Mouse (Mus musculus): ENCODE data around the gene Wls. TPM values are rescaled to one million over a fixed set of nuclear protein-coding genes. Genes with fewer than 3 reads are reported as not detected.
A peak's percentile ranks its signal among the peaks of the same experiment; 100 is the strongest.

The Wls gene
- 10 to 100 TPM; 49.1 to 58.4 TPM for total RNA-seq (2021)
- long read RNA-seq, experiment 1, transcript Wls-205 (13 exons, 2,050 nt): minor isoform, 13 of 51 reads
- long read RNA-seq, experiment 1, transcript Wls-201 (12 exons, 3,559 nt): major isoform, 27 of 51 reads
- long read RNA-seq, experiment 1, partial matches to known transcripts: 2 of 51 reads
- long read RNA-seq, experiment 1, other reads (novel, unspliced or antisense): 7 of 51 reads
- long read RNA-seq, experiment 2, transcript Wls-201 (12 exons, 3,559 nt): major isoform, 10 of 15 reads
- long read RNA-seq, experiment 2, partial matches to known transcripts: 0 of 15 reads
- long read RNA-seq, experiment 2, other reads (novel, unspliced or antisense): 2 of 15 reads

DNA sequence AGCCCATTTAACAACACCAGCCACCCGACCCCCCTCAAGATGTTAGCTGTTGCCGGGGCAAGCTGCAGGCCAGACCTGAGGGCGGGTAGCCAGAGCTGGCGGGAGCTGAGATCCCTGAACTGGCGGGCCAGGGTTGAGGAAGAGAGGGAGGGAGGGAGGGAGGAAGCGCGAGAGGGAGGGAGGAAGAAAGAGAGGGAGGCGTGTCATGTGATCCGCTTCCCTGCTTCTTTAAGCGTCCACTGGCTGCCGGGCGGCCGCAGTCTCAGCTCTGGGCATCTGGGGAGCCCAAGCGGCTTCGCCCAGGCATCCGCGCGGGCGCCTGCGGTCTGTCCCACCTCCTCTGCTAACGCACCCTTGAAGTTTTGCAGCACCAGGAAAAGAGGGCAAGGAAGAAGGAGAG lies at the start of gene Wls:
TSS of gene Wls (plus strand) at position 192 of the 400 bp plus-strand sequence.
- DNase-seq: peak; percentile 86 to 87

DNA sequence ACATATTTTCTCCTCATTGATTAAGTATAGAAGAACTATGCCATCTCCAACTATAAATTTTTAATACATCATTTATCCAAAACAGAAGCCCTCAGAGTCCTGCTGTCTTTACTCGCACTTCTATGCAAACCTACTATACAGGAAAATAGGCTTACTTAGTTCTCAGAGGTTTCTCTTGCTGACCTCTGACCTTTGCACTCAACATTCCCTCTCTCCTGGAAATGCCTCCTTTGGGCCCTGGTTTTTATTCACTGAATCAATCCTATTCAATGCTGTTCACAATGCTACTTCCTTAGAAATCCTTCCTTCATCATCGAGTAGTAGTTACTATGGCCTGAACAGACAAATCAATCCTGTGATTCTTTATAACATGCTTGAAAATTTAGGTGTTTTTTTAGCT lies 49.7 kb upstream of the Wls start:
- no peak for DNase-seq

DNA sequence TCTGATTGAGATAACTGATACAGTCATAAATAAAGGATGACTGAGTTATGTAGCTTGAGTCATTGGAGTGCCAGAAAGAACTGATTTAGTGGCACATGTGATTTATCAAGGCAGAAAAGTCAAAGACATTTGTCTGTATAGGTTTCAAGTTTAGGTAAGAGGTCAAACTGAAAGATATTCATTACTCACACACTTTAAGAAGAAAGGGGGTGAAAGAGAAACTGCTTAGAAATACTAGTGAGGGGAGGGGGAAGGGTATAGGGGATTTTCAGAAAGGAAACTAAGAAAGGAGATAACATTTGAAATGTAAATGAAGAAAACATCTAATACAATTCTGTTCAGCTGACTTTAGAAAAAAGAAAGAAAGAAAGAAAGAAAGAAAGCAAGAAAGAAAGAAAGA lies 7.9 kb upstream of the Wls start:
- DNase-seq: no peak

DNA sequence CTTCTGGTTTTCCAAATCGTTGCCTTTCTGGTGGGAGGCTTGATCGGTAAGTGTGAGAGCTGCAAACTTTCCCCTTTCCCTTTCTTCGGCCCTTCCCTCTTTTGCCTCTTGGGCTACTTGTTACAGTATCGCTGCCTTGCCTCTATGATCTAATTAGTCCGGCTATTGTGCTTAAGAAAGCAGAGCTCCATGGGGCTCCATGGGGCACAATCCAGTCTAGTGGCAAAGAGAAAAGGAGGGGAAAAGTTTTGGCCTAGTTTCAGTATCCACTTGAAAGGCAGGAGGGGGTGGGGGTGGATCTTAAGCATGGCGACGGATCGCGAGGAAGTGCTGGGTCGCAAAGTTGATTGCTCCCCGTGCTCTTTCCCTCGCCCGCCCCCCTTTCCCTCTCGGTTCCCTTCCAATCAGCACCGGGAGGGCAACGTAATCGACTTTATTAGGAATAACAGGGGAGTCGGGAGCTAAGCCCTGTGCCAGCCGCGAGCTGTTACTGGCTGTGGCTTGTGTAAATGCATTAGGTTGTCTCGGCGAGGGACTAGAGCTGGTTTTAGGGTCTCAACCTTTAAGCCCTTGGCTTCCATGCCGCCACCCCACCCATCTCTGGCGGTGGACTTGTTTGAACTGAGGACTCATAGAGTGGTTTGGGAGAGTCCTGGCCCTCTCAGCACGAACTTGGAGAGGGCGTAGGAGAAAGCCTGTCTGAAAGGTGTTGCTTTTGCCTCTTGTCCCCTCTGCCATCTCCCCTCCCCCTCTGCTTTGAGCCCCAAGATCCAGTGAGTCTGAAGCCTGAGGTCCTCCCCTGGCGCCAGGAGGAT lies 737 bp downstream of the Wls start:
- peak; percentile 67 to 76 for DNase-seq

DNA sequence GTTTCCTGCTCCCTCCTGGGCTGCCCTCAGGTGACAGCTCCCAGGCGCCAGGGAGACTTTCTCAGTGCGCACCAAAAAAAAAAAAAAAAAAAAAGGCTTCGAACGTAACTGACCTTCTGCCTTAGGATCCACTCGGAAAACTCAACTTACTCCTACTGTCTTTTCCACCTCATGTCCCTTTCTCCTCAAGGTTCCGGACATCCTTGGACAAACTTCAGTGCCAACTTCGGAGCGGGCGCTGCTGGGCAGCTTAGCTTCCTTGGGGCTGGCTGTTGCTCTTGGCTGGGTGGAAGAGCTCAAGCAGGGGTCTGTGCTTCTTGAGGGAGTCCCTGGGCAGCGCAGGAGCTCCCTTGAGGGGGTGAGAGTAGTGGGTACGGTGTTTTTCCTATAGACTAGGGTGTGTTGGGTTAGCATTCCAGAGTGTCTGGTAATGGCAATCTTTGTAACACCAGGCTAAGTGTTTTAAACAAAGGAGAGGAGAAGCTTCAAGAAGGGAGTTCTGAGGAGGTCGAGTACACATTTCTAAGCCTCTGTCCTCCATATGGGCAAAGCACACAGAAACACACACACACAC lies 1.4 kb downstream of the Wls start:
- DNase-seq: peak; percentile 15 to 21

DNA sequence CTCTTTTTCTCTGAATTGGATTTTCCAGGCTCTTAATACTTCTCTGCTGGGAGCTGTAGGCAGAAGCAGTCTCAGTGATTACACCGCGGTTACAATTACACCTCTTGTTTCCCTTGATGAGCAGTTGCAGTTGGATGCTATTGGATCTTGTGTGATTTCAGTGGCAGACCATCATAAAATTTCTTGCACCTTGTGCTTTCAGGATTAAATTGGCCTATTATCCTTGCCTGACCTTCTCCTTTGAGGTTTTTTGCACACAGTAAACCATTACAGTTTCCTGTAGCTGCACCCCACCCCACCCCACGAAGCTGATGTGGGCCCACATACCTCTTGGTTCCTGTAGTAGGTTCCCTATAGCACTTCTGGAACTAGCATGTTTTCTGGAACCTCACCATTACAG lies 2.0 kb downstream of the Wls start:
- DNase-seq: no peak

DNA sequence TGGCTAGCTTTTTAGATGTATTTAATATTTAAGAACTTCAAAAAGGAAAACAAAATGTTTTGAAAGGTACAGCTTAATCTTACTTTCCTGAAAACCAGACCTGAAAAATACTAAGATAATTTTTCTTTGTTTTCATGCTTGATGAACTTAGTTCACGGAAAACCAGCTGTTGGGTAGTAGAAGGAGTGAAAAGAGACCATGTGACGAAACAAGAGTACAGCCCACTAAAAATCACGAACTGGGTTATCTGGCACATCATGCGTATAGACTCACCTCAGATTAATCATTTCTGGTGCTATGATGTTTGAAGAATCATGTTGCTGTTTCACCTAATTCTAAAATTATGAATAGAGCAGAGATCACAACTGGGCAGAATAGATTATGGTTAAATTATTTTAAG lies 3.7 kb downstream of the Wls start:
- no peak for DNase-seq

DNA sequence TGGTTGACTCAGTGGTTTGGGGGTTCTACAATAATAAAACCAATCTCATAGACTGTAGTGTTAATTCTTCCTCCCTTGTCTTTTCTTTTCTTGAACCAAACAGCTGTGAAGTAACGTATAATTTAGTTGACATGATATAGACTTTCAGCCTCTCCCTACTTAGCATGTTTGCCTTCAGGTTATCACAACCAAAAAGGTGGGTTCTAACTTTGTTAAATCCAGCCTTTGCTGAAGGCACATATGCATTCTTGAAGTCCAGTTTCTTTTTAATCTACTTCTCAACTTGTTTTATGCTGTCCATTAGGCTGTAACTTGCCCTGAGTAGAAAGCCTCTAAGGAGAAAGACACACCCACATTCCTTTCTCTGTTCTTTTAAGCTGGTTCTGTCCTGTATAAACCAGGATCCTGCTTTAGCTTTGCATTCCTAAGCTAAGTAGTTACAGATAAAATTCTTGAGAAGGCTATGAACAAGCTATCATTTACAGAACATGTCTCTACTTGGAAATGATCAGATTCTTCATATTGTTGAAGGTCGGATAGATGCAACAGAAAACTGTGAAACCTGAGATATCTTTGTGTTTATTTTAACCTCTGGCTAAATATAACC lies 8.0 kb downstream of the Wls start:
- DNase-seq: no peak

DNA sequence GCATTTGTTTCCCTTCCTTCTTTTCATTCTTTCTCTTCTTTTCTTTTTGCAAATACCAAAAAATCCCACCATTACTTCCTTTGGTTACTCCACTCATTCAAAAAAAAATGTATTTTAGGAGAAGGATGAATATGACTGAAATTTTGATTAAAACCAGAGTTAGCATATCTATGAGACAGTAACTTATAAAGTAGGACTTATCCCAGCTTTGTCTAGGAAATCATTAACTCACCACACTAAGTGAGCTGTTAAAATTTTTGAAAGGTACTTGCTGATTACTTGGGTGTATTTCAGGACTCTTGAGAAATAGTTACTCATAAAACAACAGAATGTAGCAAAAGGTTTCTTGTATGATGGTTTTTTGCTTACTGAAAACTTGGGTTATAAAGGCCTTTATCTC lies 8.7 kb downstream of the Wls start:
- DNase-seq: no peak

DNA sequence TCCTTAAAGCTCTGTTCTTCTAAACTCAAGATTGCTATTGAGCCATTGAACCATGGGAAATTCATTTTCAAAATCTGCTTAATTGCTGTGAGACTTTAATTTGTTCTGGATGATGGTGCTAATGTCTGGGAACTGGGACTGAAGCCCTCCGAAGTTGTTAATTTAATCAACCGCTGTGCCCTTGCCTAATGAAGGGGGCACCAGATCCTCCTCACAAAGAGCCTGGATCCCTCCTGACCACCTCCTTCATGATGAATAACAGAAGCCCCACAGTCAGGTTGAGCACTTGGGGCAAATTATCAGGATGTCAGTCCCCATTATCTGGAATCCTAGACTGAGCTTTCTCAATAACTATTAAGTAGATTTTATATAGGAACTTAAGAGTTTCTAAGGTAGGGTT lies 12.0 kb downstream of the Wls start:
- no peak for DNase-seq

DNA sequence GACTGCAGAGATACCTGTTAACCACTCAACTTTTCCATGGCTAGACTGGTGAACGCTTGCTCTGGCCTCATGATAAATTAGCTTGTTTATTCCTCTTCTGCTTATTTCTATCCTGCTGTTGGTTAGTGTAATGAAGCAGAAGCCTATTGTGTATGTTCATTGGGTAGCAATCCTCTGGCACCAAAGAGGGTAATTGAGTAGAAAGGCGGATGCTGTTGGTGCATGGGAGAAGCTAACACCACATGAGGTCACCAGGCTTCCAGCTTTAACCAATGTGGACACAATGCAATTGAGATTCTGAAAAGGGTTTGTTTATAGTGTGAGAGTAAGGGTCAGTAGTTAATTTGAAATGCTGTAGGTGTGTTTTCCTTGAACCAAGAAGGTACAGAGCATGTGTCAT lies 12.5 kb downstream of the Wls start:
- no peak for DNase-seq

DNA sequence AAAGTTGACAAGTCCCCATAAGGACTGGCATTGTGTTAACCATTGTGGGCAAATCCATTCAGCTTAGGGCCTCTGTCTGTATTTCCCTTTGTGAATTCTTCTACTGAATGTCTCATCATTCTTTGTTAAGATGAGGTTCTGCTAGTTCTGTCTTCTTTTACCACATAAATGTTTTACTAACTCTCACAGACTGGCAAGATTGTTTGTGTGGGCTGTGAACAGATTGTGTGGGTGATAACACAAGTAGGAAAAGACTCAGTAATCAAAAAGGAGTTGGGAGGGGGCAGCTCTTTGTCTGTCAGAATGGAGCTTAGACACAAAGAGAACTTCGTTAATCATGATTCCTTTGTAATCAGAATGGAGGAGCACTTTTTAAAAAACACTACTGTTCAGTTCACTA lies 17.6 kb downstream of the Wls start:
- DNase-seq: no peak

DNA sequence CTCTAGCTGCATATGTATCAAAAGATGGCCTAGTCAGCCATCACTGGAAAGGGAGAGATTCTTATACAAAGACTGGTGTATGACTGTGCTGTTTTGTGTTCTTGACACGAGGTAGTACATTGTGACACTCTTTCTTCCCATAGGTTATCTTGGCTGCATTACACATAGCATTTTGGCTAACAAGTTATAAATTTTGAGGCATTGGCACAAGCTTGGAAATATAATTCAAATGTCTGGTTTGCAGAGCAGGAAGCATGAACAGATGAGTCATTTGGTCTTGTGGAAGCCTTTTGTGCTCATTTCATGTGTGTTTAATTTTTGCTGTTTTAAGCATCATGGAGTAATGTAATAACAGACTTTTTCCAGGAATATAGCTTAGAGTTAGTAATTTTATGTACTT lies 26.2 kb downstream of the Wls start:
- DNase-seq: no peak

DNA sequence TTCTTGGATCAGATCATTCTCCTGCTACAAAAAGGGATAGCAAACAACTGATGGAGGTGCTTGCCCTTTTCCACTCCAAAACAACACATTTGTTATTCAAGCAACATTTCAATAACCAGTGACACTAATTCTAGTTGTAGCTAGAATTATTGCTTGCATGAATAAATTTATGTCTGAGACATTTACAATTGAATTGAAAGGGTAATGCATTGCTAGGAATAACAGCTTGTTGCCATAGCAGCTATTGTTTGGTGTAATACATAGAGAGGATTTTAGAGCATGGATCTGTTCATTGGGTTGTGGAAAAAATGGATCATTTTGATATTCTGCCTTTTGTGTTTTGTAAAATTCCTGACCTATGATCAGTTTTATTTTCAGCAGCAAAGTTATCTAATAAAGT lies 39.5 kb downstream of the Wls start:
- no peak for DNase-seq

DNA sequence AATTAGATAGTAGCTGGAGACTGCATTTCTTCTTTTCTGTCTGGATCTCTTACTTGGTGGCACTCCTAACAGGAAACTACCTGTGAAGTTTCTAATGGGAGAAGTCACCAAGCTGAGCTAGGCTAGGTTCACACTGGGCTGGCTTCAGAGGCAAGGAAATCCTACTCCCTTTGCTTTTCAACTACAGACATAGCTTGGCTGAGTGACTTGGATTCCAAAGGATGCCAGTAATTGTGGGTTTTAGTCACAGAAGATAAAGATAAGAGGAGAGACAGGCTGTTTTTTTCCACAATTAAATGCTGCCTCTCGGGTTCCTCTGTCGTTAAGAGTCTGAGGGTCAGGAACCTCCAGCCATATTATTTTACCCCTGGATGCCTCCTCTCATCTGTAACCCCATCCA lies 43.9 kb downstream of the Wls start:
- DNase-seq: peak in 1 of 2 experiments; percentile 2

DNA sequence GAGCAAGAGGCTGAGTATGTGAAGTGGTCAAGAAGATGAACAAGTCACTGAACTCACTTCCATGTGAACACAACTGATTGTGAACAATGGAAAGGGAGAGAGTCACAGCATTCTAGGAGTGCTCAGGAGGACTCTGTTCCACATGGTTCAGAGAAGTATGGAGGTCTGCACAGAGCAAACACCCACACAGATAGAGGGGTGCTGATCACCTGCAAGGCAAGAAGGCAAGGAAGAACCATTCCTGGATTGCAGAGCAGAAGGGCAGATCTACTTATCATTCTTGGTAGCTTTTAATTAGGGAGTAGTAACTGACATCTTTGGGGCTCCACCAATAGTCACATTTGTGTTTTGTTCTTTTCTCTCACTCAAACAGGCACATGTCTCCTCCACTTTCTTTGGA lies 45.3 kb downstream of the Wls start:
- no peak for DNase-seq

DNA sequence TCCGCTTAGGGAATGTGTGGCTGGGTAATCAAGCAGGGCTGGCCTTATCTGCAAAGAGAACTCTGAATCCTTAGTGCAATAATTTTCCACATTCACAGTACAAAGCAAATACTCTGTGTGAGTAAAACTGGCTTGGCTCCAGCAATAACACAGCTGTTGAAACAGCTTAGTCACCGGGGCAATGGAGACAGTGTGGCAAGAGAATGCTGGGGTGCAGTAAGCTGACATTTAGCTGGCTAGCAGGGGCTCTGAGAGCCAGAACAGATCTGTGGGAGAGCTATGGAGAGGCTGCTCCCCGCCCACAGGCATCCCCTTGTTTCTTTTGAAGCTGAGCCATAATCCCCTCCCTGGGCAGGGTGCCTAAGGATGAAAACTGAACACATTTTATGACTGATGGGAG lies 45.8 kb downstream of the Wls start:
- DNase-seq: peak; percentile 85 to 86

DNA sequence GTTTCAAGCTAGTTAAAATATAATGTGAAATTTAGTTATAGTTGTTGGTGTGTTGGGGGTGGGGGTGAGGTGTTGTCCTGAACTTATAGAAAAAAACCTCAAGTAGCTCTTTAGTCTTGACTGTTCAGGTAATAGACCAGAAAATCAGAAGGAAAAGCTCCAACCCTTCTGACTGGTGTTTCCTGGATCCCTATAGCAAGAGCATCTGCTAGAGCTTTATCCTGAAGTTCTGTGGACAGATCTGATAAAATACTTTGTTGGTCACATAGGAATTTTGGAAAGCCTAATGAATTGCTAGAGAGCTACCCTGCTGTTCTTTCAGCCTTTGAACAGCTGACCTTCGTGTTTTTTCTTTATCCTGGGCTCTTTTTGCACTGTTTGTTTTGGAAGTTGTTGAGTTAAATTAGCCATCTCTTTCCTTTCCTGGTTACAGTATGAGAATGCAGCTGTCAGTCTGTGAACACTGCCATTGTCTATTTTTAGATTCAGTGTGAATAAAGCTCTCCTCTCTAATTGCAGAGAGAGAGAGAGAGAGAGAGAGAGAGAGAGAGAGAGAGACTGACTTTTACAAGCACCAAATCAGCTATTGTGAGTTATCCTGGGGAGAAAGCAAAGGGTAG lies 46.4 kb downstream of the Wls start:
- DNase-seq: no peak

DNA sequence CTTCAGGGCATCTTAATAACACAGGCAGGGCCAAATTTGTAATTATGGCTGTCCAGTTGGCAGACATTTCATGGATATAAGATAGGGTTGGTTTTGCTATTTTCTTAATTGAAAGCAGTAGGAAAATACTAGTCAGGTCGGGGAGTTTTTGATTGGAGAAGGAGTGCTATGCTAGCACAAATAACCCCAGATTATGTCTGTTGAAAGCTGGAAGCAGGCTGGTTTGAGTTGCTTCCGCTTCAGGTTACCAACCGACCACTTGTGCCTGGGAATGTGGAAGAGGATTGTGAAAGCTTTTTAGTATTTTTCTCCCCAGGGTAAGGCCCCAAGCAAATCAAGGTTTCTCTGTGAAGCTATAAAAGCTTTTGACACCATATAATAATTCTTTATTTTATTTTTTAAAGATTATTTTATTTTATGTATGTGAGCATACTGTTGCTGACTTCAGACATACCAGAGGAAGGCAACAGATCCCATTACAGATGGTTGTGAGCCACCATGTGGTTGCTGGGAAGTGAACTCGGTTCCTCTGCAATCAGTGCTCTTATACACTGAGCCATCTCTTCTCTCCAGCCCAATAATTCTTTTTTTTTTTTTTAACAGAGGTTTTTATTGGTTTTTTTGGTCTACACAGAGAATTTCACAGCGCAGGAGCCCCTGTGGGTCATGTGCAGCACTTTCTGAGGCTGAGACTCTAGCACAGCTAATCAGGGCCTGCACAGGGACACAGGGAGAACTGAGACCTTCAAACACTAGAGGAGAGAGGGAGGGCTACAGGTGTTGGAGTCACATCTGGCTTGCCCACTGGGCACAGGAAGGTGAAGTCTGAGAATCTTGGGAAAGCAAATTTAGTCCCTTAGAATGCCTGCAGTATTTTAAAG lies 50.9 kb downstream of the Wls start:
- no peak for DNase-seq

DNA sequence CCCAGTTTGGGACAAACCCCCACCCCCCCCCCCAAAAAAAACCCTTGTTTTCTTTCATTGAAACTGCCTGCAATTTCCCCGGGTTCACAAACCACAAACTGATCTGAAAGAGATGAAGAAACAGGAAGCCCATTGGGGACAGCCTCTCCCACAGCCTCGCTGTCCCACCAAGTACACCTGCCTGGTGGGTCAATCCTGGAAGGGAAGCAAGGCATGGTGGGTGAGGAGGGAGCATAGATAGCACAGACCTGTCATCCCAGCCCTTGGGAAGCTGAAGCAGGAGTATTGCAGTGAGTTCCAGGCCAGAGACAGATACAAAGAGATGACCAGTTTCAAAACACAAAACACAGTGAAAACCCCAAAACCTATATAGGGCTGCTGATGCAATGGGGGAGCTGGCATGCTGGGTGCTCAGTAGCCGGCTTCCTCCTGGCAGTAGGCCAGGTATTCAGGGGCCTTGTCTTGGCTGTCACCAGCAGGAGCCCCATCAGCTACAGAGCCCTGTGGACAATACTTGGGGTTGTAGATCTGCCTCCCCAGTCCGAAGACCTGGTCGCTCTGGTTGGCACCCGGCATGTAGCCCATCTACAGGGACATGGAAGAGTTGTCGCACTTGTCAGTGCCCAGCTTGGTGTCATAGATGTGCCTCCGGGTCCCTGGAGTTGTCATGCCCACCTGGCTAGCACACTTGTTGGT lies 51.7 kb downstream of the Wls start:
- peak in 1 of 2 experiments; percentile 0 for DNase-seq

DNA sequence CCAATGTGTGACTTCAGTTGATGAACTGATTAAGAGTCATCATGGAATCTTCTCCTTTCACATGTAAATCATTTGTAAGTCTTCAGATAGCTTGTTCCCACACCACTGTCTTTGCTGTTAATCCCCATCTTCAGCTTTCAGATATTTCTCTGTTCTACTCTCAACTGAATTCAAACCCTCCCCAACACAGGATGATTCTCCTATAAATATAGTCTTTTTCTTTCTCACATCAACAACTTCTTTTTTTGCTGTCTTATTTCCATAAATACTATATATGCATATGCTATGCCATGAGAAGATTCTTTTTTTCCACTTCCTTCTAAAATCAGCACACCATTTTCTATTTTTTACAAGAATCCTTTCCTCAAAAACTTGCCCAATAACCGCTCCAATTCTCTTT lies 67.9 kb downstream of the Wls start:
- DNase-seq: no peak
